Mouse (Mus musculus) embryonic fibroblast, embryonic 13.5 days (primary cell): ENCODE measurements around the gene Ly6f.

ENCODE experiments used
- CTCF ChIP-seq: IDR thresholded peaks from 2 replicates; pipeline ENCODE4 v1.5.1; 2011; ENCODE audit warnings: mild to moderate bottlenecking, control low read depth, low read length, moderate library complexity, borderline replicate concordance; ENCODE audit not compliant: insufficient read depth
- POLR2A ChIP-seq: IDR thresholded peaks from 2 replicates; pipeline ENCODE4 v1.6.1; 2011; ENCODE audit warnings: low read depth, mild to moderate bottlenecking, control low read depth, low read length, moderate library complexity

- no peak for TF ChIP-seq POLR2A
- no peak for TF ChIP-seq CTCF
Measured at GRCm38 (mm10) chr15:75317255-75317654, 49.0 kb downstream of the Ly6f start.
